Mouse (Mus musculus) adipocyte (in vitro differentiated cells): Measurements from ENCODE around the gene Ttc26.
A peak's percentile ranks its signal among the peaks of the same experiment; 100 is the strongest.
"Not testable (repeated sequence)": the region's sequence is repeated elsewhere in the genome, so short reads cannot be mapped to it uniquely, and the experiment has no call there.

Experiments used
- DNase-seq: peaks from one replicate; pipeline ENCODE4 v3.0.0-alpha.2; 2016; ENCODE audit warnings: low spot score

Ttc26 gene

GRCm38 (mm10) chr6:38356661-38357433 lies 24.4 kb upstream of the Ttc26 start:
- DNase-seq = not testable (repeated sequence)

- no peak for DNase-seq
Measured at GRCm38 (mm10) chr6:38357603-38358252, 23.5 kb upstream of the Ttc26 start.

GRCm38 (mm10) chr6:38358253-38359027 lies 22.8 kb upstream of the Ttc26 start:
- no peak for DNase-seq

GRCm38 (mm10) chr6:38359044-38359735 lies 22.1 kb upstream of the Ttc26 start:
- DNase-seq = not testable (repeated sequence)

- no peak for DNase-seq
Measured at GRCm38 (mm10) chr6:38359736-38360499, 21.4 kb upstream of the Ttc26 start.

GRCm38 (mm10) chr6:38361065-38361464 lies 20.2 kb upstream of the Ttc26 start:
- DNase-seq = no peak

- DNase-seq = no peak
Measured at GRCm38 (mm10) chr6:38361937-38362336, 19.3 kb upstream of the Ttc26 start.

GRCm38 (mm10) chr6:38363370-38363769 lies 17.9 kb upstream of the Ttc26 start:
- no peak for DNase-seq

- DNase-seq = no peak
Measured at GRCm38 (mm10) chr6:38364121-38364520, 17.1 kb upstream of the Ttc26 start.

GRCm38 (mm10) chr6:38369945-38370344 lies 11.3 kb upstream of the Ttc26 start:
- no peak for DNase-seq

GRCm38 (mm10) chr6:38374271-38374670 lies 7.0 kb upstream of the Ttc26 start:
- no peak for DNase-seq

GRCm38 (mm10) chr6:38380764-38381128 lies 523 bp upstream of the Ttc26 start:
- DNase-seq = peak; percentile 12

- DNase-seq = peak; percentile 46
Measured at GRCm38 (mm10) chr6:38389671-38390070, 8.4 kb downstream of the Ttc26 start.

GRCm38 (mm10) chr6:38432457-38432856 lies 51.2 kb downstream of the Ttc26 start:
- not testable (repeated sequence) for DNase-seq

GRCm38 (mm10) chr6:38433261-38434033 lies 52.2 kb downstream of the Ttc26 start, which contains the start of gene Ubn2:
TSS of gene Ubn2 (plus strand) at chr6:38433950.
- peak; percentile 100 for DNase-seq

GRCm38 (mm10) chr6:38434055-38435023 lies 53.1 kb downstream of the Ttc26 start:
- peak; percentile 53 for DNase-seq

GRCm38 (mm10) chr6:38443842-38444241 lies 62.6 kb downstream of the Ttc26 start:
- no peak for DNase-seq

GRCm38 (mm10) chr6:38448295-38448694 lies 67.0 kb downstream of the Ttc26 start:
- no peak for DNase-seq

- no peak for DNase-seq
Measured at GRCm38 (mm10) chr6:38453049-38453448, 71.8 kb downstream of the Ttc26 start.
